Mouse (Mus musculus): Measurements from ENCODE around the gene Ncr1.
"Not testable (repeated sequence)": the region's sequence is repeated elsewhere in the genome, so short reads cannot be mapped to it uniquely, and the experiment has no call there.

The Ncr1 gene

DNA sequence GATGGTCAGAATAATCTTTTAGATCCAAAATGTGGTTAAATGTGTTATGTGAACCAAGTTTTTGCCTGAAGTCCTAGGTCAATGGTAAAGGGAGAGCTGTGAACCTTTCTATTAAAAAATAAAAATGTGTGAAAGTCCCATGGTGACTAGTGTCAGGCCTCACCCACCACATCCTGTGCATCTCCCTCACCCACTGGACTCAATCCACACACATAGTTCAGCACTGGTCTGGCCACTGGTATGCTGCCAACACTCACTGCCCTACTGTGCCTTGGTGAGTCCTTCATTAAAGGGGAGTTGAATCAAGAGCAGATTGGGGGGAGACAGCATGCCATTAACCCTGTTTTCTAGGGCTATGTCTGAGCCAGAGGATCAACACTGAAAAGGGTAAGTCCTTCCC is at the start of gene Ncr1:
Ncr1 (plus strand) TSS at position 216 of the 400 bp plus-strand sequence.
- no peak for DNase-seq

DNA sequence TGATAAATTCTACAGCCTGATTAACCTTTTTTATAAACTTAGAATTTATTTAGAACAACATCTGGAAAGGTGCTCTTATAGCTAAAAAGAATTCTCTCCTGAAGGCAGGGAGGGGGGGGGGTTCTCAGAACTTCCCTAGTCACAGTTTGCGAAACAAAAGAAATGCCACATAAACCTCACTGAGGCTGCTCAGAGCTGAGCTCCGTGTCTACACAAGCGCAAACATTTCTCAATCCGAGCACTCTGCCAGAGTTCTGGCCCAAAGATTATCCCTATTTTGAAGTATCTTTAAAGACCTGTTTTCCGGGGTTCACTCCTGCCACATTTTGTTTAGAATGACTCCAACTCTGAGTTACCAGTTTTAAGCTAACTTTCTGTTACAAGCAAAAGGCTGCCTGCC is 44.9 kb upstream of the Ncr1 start:
- peak; percentile 63 for DNase-seq

DNA sequence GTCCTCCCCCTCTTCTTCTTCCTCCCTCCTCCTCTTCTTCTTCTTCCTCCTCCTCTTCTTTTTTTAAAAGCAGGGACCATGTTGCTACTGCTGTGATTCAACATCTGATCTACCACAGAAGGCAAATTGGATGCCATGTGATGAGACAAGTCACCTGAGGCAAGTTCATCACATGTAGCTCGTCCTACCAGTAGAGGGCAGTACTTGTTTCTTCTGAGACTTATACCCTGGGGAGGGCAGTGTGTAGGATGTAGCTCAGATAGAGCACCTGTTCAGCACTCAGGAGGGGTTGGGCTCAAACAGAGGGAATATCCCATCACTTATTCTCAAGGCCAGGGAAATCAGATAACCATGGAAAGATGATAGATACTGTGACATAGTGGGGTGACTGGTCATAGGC is 40.3 kb upstream of the Ncr1 start:
- peak; percentile 89 for DNase-seq

DNA sequence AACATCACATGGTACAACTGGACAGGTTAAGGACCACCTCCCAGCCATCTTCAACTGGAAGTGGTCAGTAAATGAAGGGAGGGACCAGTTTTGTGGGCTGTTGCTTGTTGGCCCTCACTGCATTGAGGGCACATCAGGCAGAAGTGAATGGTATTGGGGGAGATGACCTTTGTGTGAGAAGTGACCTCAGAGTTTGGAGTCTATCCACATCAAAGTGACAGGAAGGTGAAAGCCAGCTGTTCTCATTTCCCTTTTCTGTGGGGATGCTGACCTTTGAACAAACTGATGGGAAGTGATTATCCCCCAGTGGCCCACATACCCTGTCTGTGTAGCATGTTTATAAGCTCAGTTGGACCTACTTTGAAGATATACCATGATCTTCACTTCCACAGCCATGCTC is 37.4 kb upstream of the Ncr1 start:
- DNase-seq = no peak

DNA sequence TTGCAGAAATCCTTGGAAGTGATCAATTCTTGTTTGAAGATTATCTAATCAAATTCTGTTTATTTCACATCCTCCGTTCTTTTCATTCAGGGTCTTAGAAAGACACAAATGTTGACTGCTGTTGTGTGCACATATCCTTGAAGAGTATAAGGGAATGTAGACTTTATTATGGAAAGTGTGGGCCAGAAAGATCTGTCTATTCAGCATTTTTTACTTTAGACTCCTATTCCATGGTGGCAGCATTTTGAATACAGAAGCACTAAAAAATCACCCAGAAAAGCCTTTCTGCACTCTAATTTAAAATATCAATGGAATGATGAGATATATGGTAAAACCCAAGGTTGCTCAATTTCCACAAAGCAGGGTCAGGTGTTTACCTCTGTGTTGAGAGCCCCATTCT is 34.1 kb upstream of the Ncr1 start:
- DNase-seq = no peak

DNA sequence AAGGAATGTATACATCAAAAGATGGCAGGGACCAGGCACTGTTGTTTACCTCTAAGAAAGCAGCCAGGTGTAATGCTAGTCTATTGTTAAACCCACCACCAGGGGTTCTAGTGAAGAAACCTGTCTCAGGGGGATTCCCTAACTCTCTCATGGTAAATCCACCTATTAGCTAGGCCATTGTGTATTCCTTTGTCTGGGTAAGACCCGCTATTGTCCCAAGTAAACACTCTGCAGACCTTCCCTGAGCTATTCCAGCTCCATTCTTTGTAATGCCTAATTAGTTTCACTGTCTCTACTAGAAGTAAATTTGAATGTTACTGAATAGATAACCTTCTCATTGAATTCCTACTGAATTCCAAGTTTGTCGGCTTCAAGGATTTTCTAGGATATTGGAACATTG is 24.4 kb upstream of the Ncr1 start:
- DNase-seq = not testable (repeated sequence)

DNA sequence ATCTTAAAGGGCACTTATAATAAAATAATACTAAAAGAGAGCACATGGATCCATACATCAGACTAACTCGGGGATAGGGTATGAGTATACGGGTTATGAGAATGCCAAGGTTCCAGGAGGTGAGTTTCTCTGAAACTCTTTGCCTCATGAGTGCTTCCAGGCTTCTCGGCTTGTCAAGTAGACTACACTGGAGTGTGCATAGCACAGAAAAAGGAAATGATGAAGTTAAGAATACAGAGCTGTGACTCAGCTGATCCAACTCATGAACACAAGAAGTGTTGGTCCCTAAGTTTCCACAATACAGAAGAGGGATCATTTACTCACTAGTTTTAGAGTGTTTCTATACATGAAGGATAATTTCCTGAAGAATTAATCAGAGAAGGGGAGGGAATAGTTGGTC is 24.0 kb upstream of the Ncr1 start:
- not testable (repeated sequence) for DNase-seq

DNA sequence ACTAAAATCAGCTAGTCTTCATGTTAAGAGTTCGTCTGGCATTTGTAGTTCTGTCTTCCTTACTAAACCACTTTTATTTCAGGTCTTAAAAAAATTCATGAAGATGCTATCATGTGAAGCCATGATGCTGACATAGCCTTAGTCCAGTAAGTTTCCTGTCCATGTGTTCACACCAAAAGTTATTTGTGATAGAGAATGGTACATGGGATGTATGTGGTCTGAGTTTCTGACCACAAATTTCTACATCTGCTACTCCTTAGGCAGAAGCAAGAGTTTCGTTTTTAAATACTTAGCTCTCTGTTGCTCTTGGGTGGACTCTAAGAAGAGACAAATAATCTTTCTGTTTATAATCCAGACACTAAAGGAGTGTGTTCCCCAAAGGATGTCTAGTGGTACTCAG is 14.2 kb upstream of the Ncr1 start:
- DNase-seq = no peak

DNA sequence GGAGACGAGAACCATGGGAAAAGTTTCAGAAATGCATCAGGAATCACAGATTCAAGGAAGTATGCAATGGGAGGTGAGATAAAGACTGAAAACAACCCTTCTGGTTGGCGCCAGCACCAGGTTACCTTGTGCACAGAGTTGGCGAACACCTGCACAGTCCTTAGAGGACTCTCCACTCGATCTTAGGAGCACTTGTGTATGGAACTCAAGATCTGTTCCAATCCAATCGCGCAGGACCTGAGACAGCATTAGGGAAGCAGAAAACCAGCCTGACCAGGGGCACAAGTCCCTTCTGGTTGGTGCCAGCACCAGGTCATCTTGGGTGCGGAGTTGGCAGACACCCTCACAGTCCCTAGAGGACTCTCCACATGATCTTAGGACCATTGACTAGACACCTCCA is 36.0 kb downstream of the Ncr1 start:
- DNase-seq = no peak

All from heart, adult 11 months (tissue).